Mouse (Mus musculus) lung, adult 2 months (tissue): ENCODE results near the gene Zfp72. TPM values are rescaled to one million over a fixed set of nuclear protein-coding genes. Genes with fewer than 3 reads are reported as not detected.

Experiments
- DNase-seq: peaks from one replicate; pipeline ENCODE4 v3.0.0; 2022
- H3K4me1 ChIP-seq: fragments of 200-500 bp; 2 replicates; pipeline ENCODE4 v1.6.1; 2011; ENCODE audit warnings: low read length; ENCODE audit not compliant: control insufficient read depth, insufficient read depth
- H3K4me3 ChIP-seq: fragments of 200-500 bp; replicated peaks from 2 replicates; pipeline ENCODE3; 2011; ENCODE audit warnings: low read depth, mild to moderate bottlenecking, control low read depth, low read length; ENCODE audit errors: extremely low read depth
- CTCF ChIP-seq: fragments of 200-500 bp; IDR thresholded peaks from 2 replicates; pipeline ENCODE4 v1.5.1; 2011; ENCODE audit warnings: mild to moderate bottlenecking, low read length, control low read depth; ENCODE audit not compliant: insufficient read depth
- POLR2A ChIP-seq: fragments of 200-500 bp; IDR thresholded peaks from 2 replicates; pipeline ENCODE4 v1.6.1; 2011; ENCODE audit warnings: low read depth, mild to moderate bottlenecking, control low read depth, low read length, borderline replicate concordance; ENCODE audit errors: extremely low read depth
- WGBS: fragments of 180-500 bp; shearing (Covaris S2); methylation state at CpG from one replicate; pipeline ENCODE4 v1.1.7; 2018; 5-methylcytosine and 5-hydroxymethylcytosine counted together
- polyA plus RNA-seq: library from polyadenylated mRNA; depleted of rRNA; stranded (reverse); fragments of >200 nt; gene quantifications from 2 replicates; pipeline ENCODE4 v1.2.3, GENCODE M21; 2012; rRNA removed

The Zfp72 gene
- polyA plus RNA-seq, 1 experiment, result 0.39 TPM

GRCm38 (mm10) chr13:74356491-74356890 is 34.1 kb downstream of the Zfp72 start:
- no peak overlapping the region for H3K4me3 ChIP-seq
- WGBS, result 94% methylated on average over 13 of the region's 13 CpGs
- no peak for DNase-seq
- no peaks in the 10 kb centered on the region for H3K4me1 ChIP-seq
- TF ChIP-seq POLR2A, result no peak
- TF ChIP-seq CTCF, result no peak

- WGBS, result 1% methylated on average over 15 of the region's 15 CpGs
- Histone ChIP-seq H3K4me1 (peaks cover 5% of the 10 kb centered on the region), H3K4me3 (peak overlapping the region; percentile 72)
- TF ChIP-seq POLR2A (no peak), CTCF (no peak)
- DNase-seq, result no peak
Observed at GRCm38 (mm10) chr13:74350435-74350906, 40.2 kb downstream of the Zfp72 start.

GRCm38 (mm10) chr13:74349566-74350434 is 40.8 kb downstream of the Zfp72 start, which contains the start of the genes Sdha and Ccdc127:
Gene Sdha, minus strand, starts transcription at chr13:74350280.
Gene Ccdc127, plus strand, starts transcription at chr13:74350309.
- under 1% methylated on average over 57 of the region's 57 CpGs for WGBS
- peak within 1 kb of the TSS; percentile 72 for H3K4me3 ChIP-seq

GRCm38 (mm10) chr13:74341036-74341435 is 49.6 kb downstream of the Zfp72 start:
- no peak for DNase-seq
- peak; percentile 10; the same call in 1 of the 2 replicates for TF ChIP-seq CTCF
- no peak for TF ChIP-seq POLR2A
- 48% methylated on average over 3 of the region's 3 CpGs for WGBS

More at GRCm38 (mm10) chr13:74349566-74350434, 40.8 kb downstream of the Zfp72 start, which contains the start of the genes Sdha and Ccdc127:
- peaks cover 5% of the 10 kb centered on the region for H3K4me1 ChIP-seq
- DNase-seq, result peak; percentile 92
- TF ChIP-seq POLR2A (peak; percentile 98), CTCF (no peak)

GRCm38 (mm10) chr13:74329321-74329720 is 61.3 kb downstream of the Zfp72 start:
- H3K4me3 ChIP-seq, result no peak overlapping the region
- no peak for DNase-seq
- no peaks in the 10 kb centered on the region for H3K4me1 ChIP-seq
- TF ChIP-seq CTCF (no peak), POLR2A (no peak)

More at GRCm38 (mm10) chr13:74341036-74341435, 49.6 kb downstream of the Zfp72 start:
- no peak overlapping the region for H3K4me3 ChIP-seq
- H3K4me1 ChIP-seq, result no peaks in the 10 kb centered on the region

Other genes with a start within 250 kb of the Zfp72 start
- gene Exoc3, start 182.1 kb downstream of the Zfp72 start, polyA plus RNA-seq, result 22.5 and 30.2 TPM in 2 replicates
- gene Ahrr, start 98.5 kb downstream of the Zfp72 start, polyA plus RNA-seq, result 0.34 and 0.40 TPM in 2 replicates
- gene Pdcd6, start 73.3 kb downstream of the Zfp72 start, polyA plus RNA-seq, result 66.8 and 78.3 TPM in 2 replicates
- 65.4 and 101 TPM in 2 replicates for gene Sdha, start 40.6 kb downstream of the Zfp72 start, polyA plus RNA-seq
- 2.1 and 3.4 TPM in 2 replicates for gene Ccdc127, start 40.5 kb downstream of the Zfp72 start, polyA plus RNA-seq
- 1.2 and 3.7 TPM in 2 replicates for gene Lrrc14b, start 26.8 kb downstream of the Zfp72 start, polyA plus RNA-seq
- gene Ftl1-ps1, start 8.9 kb upstream of the Zfp72 start, polyA plus RNA-seq, result 24.2 and 28.6 TPM in 2 replicates
- 0.87 and 0.96 TPM in 2 replicates for gene Zfp825, start 103.2 kb upstream of the Zfp72 start, polyA plus RNA-seq
- gene Erap1, start 248.7 kb upstream of the Zfp72 start, polyA plus RNA-seq, result 11.2 and 24.1 TPM in 2 replicates